Mouse (Mus musculus) CH12.LX (cell line): ENCODE measurements around the gene Anapc7. TPM values are rescaled to one million over a fixed set of nuclear protein-coding genes. Genes with fewer than 3 reads are reported as not detected.
A peak's percentile ranks its signal among the peaks of the same experiment; 100 is the strongest.

Source experiments
- DNase-seq: peaks from one replicate; pipeline ENCODE4 v3.0.0-alpha.2; 2013; ENCODE audit errors: extremely low read depth
- H3K27ac ChIP-seq: 2 replicates; pipeline ENCODE4 v1.5.1; 2012; ENCODE audit warnings: low read depth, mild to moderate bottlenecking, control low read depth, moderate library complexity; ENCODE audit not compliant: insufficient read depth
- H3K27me3 ChIP-seq: replicated peaks from 2 replicates; pipeline ENCODE3; 2012; ENCODE audit warnings: inconsistent platforms
- H3K36me3 ChIP-seq, 2 experiments: replicated peaks in 1 of 2; 2 replicates each; pipeline versions ENCODE3 to v1.6.1; 2012; ENCODE audit warnings: inconsistent platforms in 1 of 2, low read length in 1 of 2, mild to moderate bottlenecking in 1 of 2, mixed read lengths in 1 of 2, moderate library complexity in 1 of 2; ENCODE audit not compliant: control insufficient read depth in 1 of 2, insufficient read depth in 1 of 2
- H3K4me1 ChIP-seq, 2 experiments: 2 replicates each; pipeline ENCODE4 v1.6.1; 2012; ENCODE audit warnings: inconsistent platforms in 1 of 2, moderate library complexity in 1 of 2; ENCODE audit not compliant: insufficient read depth in 2 of 2, control insufficient read depth in 1 of 2
- H3K4me2 ChIP-seq: 2 replicates; pipeline ENCODE4 v1.6.1; 2012; ENCODE audit warnings: low read depth, mild to moderate bottlenecking, control low read depth; ENCODE audit not compliant: poor library complexity, insufficient read depth, severe bottlenecking
- H3K4me3 ChIP-seq, 3 experiments: fragments of 150-350 bp in 1 of 3; sonication (generic) in 1 of 3; replicated peaks in 1 of 3; 2 replicates each; pipeline versions ENCODE3 to v1.5.1; 2011 to 2012; ENCODE audit warnings: low read depth in 2 of 3, low read length in 2 of 3, mild to moderate bottlenecking in 2 of 3, moderate library complexity in 2 of 3, control low read depth in 1 of 3, improper control_type of control experiment in 1 of 3, inconsistent platforms in 1 of 3, mixed read lengths in 1 of 3; ENCODE audit not compliant: poor library complexity in 1 of 3
- H3K79me2 ChIP-seq: replicated peaks from 2 replicates; pipeline ENCODE4 v1.6.1; 2012; ENCODE audit warnings: mild to moderate bottlenecking, moderate library complexity; ENCODE audit not compliant: control insufficient read depth, poor library complexity, insufficient read depth, severe bottlenecking; ENCODE audit errors: extremely low read depth
- H3K9ac ChIP-seq: 2 replicates; pipeline ENCODE4 v1.6.1; 2012; ENCODE audit warnings: low read depth, mild to moderate bottlenecking, control low read depth, moderate library complexity; ENCODE audit not compliant: insufficient read depth
- H3K9me3 ChIP-seq: replicated peaks from 2 replicates; pipeline ENCODE3; 2012; ENCODE audit warnings: low read length, inconsistent platforms, mixed read lengths
- CTCF ChIP-seq, 2 experiments: IDR thresholded peaks in 1 of 2; conservative IDR thresholded peaks in 1 of 2; 2 replicates each; pipeline ENCODE4 v1.5.1; 2011 to 2012; ENCODE audit warnings: low read depth in 2 of 2, low read length in 2 of 2, improper control_type of control experiment in 1 of 2, inconsistent platforms in 1 of 2, mild to moderate bottlenecking in 1 of 2, moderate library complexity in 1 of 2
- ELF1 ChIP-seq: IDR thresholded peaks from 2 replicates; pipeline ENCODE4 v1.6.1; 2014; ENCODE audit warnings: low read depth, mild to moderate bottlenecking, inconsistent platforms, low read length, improper control_type of control experiment
- EP300 ChIP-seq: IDR thresholded peaks from 2 replicates; pipeline ENCODE4 v1.6.1; 2011; ENCODE audit warnings: low read length, improper control_type of control experiment
- ETS1 ChIP-seq: conservative IDR thresholded peaks from 2 replicates; pipeline ENCODE4 v1.6.1; 2012; ENCODE audit warnings: low read depth, mild to moderate bottlenecking, inconsistent platforms, low read length, improper control_type of control experiment, moderate library complexity
- HCFC1 ChIP-seq: IDR thresholded peaks from 2 replicates; pipeline ENCODE4 v1.6.1; 2012; ENCODE audit warnings: low read depth, mild to moderate bottlenecking, inconsistent platforms, low read length, improper control_type of control experiment
- IRF4 ChIP-seq: IDR thresholded peaks from 2 replicates; pipeline ENCODE4 v1.6.1; 2014; ENCODE audit warnings: low read depth, mild to moderate bottlenecking, inconsistent platforms, low read length, improper control_type of control experiment
- JUN ChIP-seq: IDR thresholded peaks from 2 replicates; pipeline ENCODE4 v1.6.1; 2011; ENCODE audit warnings: low read depth, mild to moderate bottlenecking, low read length, improper control_type of control experiment, moderate library complexity; ENCODE audit not compliant: insufficient read depth
- JUND ChIP-seq: conservative IDR thresholded peaks from 2 replicates; pipeline ENCODE4 v1.6.1; 2011; ENCODE audit warnings: low read depth, low read length, improper control_type of control experiment
- KAT2A ChIP-seq: IDR thresholded peaks from 2 replicates; pipeline ENCODE4 v1.6.1; 2012; ENCODE audit warnings: low read length, improper control_type of control experiment, inconsistent platforms; ENCODE audit not compliant: insufficient replicate concordance
- MAFK ChIP-seq: IDR thresholded peaks from 2 replicates; pipeline ENCODE4 v1.6.1; 2011; ENCODE audit warnings: low read length, improper control_type of control experiment; ENCODE audit not compliant: insufficient replicate concordance
- MAX ChIP-seq: IDR thresholded peaks from 2 replicates; pipeline ENCODE4 v1.6.1; 2011; ENCODE audit warnings: low read length, improper control_type of control experiment
- MAZ ChIP-seq: IDR thresholded peaks from 2 replicates; pipeline ENCODE4 v1.6.1; 2012; ENCODE audit warnings: low read depth, mild to moderate bottlenecking, inconsistent platforms, low read length, improper control_type of control experiment, moderate library complexity
- MYC ChIP-seq: IDR thresholded peaks from 2 replicates; pipeline ENCODE4 v1.6.1; 2011; ENCODE audit warnings: low read depth, mild to moderate bottlenecking, improper control_type of control experiment, low read length
- NELFE ChIP-seq: IDR thresholded peaks from 2 replicates; pipeline ENCODE4 v1.6.1; 2011; ENCODE audit warnings: low read depth, low read length, improper control_type of control experiment
- NRF1 ChIP-seq: IDR thresholded peaks from 2 replicates; pipeline ENCODE4 v1.6.1; 2014; ENCODE audit warnings: low read depth, mild to moderate bottlenecking, inconsistent platforms, low read length, improper control_type of control experiment, moderate library complexity
- RAD21 ChIP-seq: IDR thresholded peaks from 2 replicates; pipeline ENCODE4 v1.6.1; 2011; ENCODE audit warnings: low read depth, mild to moderate bottlenecking, low read length, improper control_type of control experiment, moderate library complexity
- RCOR1 ChIP-seq: conservative IDR thresholded peaks from 2 replicates; pipeline ENCODE4 v1.6.1; 2012; ENCODE audit warnings: low read depth, mild to moderate bottlenecking, inconsistent platforms, low read length, improper control_type of control experiment
- SMC3 ChIP-seq: IDR thresholded peaks from 2 replicates; pipeline ENCODE4 v1.6.1; 2011; ENCODE audit warnings: low read depth, low read length, improper control_type of control experiment
- UBTF ChIP-seq: IDR thresholded peaks from 2 replicates; pipeline ENCODE4 v1.6.1; 2012; ENCODE audit warnings: low read depth, mild to moderate bottlenecking, inconsistent platforms, low read length, improper control_type of control experiment, moderate library complexity
- USF1 ChIP-seq: IDR thresholded peaks from 2 replicates; pipeline ENCODE4 v1.6.1; 2014; ENCODE audit warnings: low read depth, mild to moderate bottlenecking, inconsistent platforms, low read length, improper control_type of control experiment
- USF2 ChIP-seq: conservative IDR thresholded peaks from 2 replicates; pipeline ENCODE4 v1.6.1; 2011; ENCODE audit warnings: low read depth, low read length, improper control_type of control experiment
- ZC3H11A ChIP-seq: IDR thresholded peaks from 2 replicates; pipeline ENCODE4 v1.6.1; 2012; ENCODE audit warnings: low read depth, mild to moderate bottlenecking, inconsistent platforms, low read length, improper control_type of control experiment
- ZMIZ1 ChIP-seq: IDR thresholded peaks from 2 replicates; pipeline ENCODE4 v1.6.1; 2012; ENCODE audit warnings: low read depth, mild to moderate bottlenecking, inconsistent platforms, low read length, improper control_type of control experiment
- dilution Hi-C: fragments of 300-500 bp; cut with MboI; formaldehyde crosslinking; loops from 2 replicates; pipeline ENCODE4 v1.14.3; 2020; ENCODE audit warnings: low sequenced_read_pairs; ENCODE audit not compliant: extremely low pct_unique_long_range_greater_than_20kb, extremely low pct_ligation_motif_present
- in situ Hi-C: fragments of 300-500 bp; cut with MboI; formaldehyde crosslinking; loops from 3 replicates; pipeline ENCODE4 v1.14.3; 2019; ENCODE audit warnings: low sequenced_read_pairs, low pct_ligation_motif_present, low pct_unique_long_range_greater_than_20kb, mixed read lengths
- polyA plus RNA-seq: library from polyadenylated mRNA; unstranded; fragments of >175 nt; gene quantifications from 2 replicates; pipeline ENCODE4 v1.2.1, GENCODE M21; 2012; ENCODE audit warnings: low read depth; ENCODE audit not compliant: insufficient read length
- total RNA-seq, 2 experiments: library from RNA; depleted of rRNA; stranded (reverse); fragments of 300-350 nt in 1 of 2; fragments of >200 nt in 1 of 2; gene quantifications; 2 replicates each; pipeline ENCODE4 v1.2.3; 2012 to 2014

Gene Anapc7
- total and polyA plus RNA-seq, 3 experiments: 21.3 to 43.3 (median 39.4) TPM

DNA sequence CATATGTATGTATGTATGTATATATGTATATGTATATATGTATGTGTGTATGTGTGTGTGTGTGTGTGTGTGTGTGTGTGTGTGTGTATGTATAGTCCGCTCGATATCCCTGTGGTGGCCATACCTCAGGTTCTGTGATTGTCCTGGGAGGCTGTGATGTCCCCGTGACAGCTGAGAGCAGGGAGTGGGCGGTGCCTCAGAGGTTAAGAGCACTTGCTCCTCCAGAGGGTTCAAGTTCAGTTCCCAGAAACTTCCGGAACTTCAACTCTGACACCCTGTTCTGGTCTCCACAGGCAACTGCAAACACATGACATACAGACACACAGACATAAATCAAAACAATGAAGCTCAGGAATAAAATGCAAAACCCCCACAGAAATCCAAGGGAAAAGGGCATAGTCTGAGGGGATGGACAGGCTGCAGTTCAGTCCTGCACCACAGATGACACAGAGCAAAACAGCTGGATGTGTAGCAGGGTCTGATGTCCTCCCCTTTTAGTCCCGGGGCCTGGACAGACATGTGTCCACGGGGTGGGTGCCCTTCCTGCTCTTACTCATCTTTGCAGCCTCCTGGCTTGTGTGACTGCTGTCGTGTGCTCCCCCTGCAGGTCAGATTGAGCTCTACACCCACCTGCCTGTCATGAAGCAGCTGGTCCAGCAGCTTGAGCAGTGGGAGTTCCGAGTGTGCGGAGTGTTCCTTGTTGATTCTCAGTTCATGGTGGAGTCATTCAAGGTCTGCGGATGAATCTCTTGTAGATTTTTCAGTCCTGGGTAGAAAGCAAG, 41.9 kb upstream of the Anapc7 start:
- H3K9me3 ChIP-seq: no peaks in the 10 kb centered on the region
- H3K36me3 ChIP-seq: peaks cover 34 to 67% of the 10 kb centered on the region in 2 experiments
- no peak overlapping the region for H3K27ac ChIP-seq
- 0 out of 4 replicates have a peak, but pooled peaks cover 0 to 3% of the 10 kb centered on the region in 2 experiments for H3K4me1 ChIP-seq
- H3K27me3 ChIP-seq: no peaks in the 10 kb centered on the region
- no peak overlapping the region for H3K9ac ChIP-seq
- H3K4me2 ChIP-seq: no peak overlapping the region
- in situ Hi-C loops (no loop called here), dilution Hi-C loops (no loop called here)
- no peak overlapping the region for H3K4me3 ChIP-seq
- H3K79me2 ChIP-seq: no peaks in the 10 kb centered on the region
- TF ChIP-seq JUND (no peak), MYC (0 out of 2 replicates have a peak, but pooled peaks have one; percentile 19), SMC3 (peak; percentile 75), RAD21 (peak; percentile 56), CTCF (conservative IDR thresholded peaks at IDR 0.05 in 1 of 2, IDR thresholded peaks at IDR 0.05 in 1 of 2; ENCODE audit: low read depth in 2 of 2, low read length in 2 of 2) (peak; percentile 79 to 84), JUN (no peak), KAT2A (no peak), IRF4 (0 out of 2 replicates have a peak, but pooled peaks have one; percentile 60)
- TF ChIP-seq, all 38 proteins: peak for 5
- DNase-seq: peak; percentile 72

DNA sequence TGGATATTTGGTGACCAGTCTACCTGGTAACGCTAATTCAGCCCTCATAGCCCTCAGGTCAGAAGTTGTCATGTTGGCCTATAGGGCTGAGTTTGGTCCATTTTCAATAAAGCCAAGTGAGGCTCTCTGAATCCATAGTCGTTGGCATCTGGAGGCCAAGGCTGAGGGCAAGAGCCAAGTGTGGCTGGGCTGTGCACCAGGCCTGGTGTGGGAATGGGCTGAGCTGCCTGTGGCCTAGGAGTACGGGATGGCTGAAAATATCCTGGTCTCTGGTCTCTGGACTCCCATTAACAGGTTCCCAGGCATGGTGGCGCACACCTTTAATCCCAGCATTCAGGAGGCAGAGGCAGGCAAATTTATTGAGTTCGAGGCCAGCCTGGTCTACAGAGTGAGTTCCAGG, 31.5 kb upstream of the Anapc7 start:
- H3K79me2 ChIP-seq: peaks cover 27% of the 10 kb centered on the region
- in situ Hi-C loops: no loop called here
- H3K27ac ChIP-seq: no peak overlapping the region
- H3K4me3 ChIP-seq: no peak overlapping the region
- no peak overlapping the region for H3K9ac ChIP-seq
- TF ChIP-seq MAZ (no peak), USF1 (no peak), UBTF (no peak), MYC (no peak), IRF4 (no peak), ELF1 (no peak), ETS1 (no peak), NRF1 (no peak), HCFC1 (no peak), EP300 (no peak), RCOR1 (no peak), ZC3H11A (no peak), ZMIZ1 (no peak), MAX (no peak), USF2 (no peak), SMC3 (no peak), NELFE (no peak), MAFK (no peak)
- TF ChIP-seq, all 38 proteins: peak for 0
- H3K4me2 ChIP-seq: no peak overlapping the region
- dilution Hi-C loops: no loop called here
- H3K27me3 ChIP-seq: no peaks in the 10 kb centered on the region
- peaks cover 2 to 17% of the 10 kb centered on the region in 2 experiments; a peak in 3 of 4 replicates for H3K4me1 ChIP-seq
- peaks cover 6 to 8% of the 10 kb centered on the region in 2 experiments for H3K36me3 ChIP-seq
- no peaks in the 10 kb centered on the region for H3K9me3 ChIP-seq
- no peak for DNase-seq
